Mouse (Mus musculus): Measurements from ENCODE around the gene Pttg1. TPM values are rescaled to one million over a fixed set of nuclear protein-coding genes. Genes with fewer than 3 reads are reported as not detected.

The Pttg1 gene
- total and polyA plus RNA-seq, 3 experiments, result 55.5 to 84.5 (median 74.8) TPM

- no peak for DNase-seq
- Histone ChIP-seq H3K36me3 (ENCODE audit: control insufficient read depth, insufficient read depth, low read length) (peaks cover 12% of the 10 kb centered on the region), H3K9ac (ENCODE audit: low read depth, low read length) (no peak overlapping the region), H3K4me3 (no peak overlapping the region), H3K79me2 (replicated peaks; ENCODE audit: control insufficient read depth, insufficient read depth, low read length) (peaks cover 2% of the 10 kb centered on the region; the same call in 1 of the 2 replicates), H3K27ac (no peak overlapping the region), H3K27me3 (ENCODE audit: control insufficient read depth, insufficient read depth, low read length) (no peaks in the 10 kb centered on the region), H3K4me1 (ENCODE audit: control insufficient read depth, insufficient read depth, low read length) (peaks cover 12% of the 10 kb centered on the region)
- intact Hi-C loops (cut with DNase I), result no loop called here
- 79% methylated on average over 5 of the region's 5 CpGs for WGBS
- TF ChIP-seq CTCF (IDR thresholded peaks at IDR 0.05) (peak; percentile 52), EP300 (IDR thresholded peaks at IDR 0.05; ENCODE audit: insufficient read depth, low read depth, low read length) (no peak)
Observed at GRCm38 (mm10) chr11:43424386-43424785, 1.7 kb downstream of the Pttg1 start.

GRCm38 (mm10) chr11:43417201-43417600 is 8.8 kb downstream of the Pttg1 start:
- TF ChIP-seq CTCF (IDR thresholded peaks at IDR 0.05) (no peak), EP300 (IDR thresholded peaks at IDR 0.05; ENCODE audit: insufficient read depth, low read depth, low read length) (no peak), POLR2A (IDR thresholded peaks at IDR 0.05; ENCODE audit: insufficient read depth, low read depth, low read length) (no peak)
- no peak for DNase-seq
- H3K79me2 ChIP-seq (replicated peaks; ENCODE audit: control insufficient read depth, insufficient read depth, low read length), result no peaks in the 10 kb centered on the region
- no peaks in the 10 kb centered on the region for H3K27me3 ChIP-seq (ENCODE audit: control insufficient read depth, insufficient read depth, low read length)
- H3K36me3 ChIP-seq (ENCODE audit: control insufficient read depth, insufficient read depth, low read length), result no peaks in the 10 kb centered on the region; the same call in 1 of the 2 replicates
- no peak overlapping the region for H3K9ac ChIP-seq (ENCODE audit: low read depth, low read length)
- WGBS, result 56% methylated on average over 7 of the region's 7 CpGs
- intact Hi-C loops (cut with DNase I), result no loop called here
- no peak overlapping the region for H3K27ac ChIP-seq
- 0 out of 2 replicates have a peak, but pooled peaks cover 1% of the 10 kb centered on the region for H3K4me1 ChIP-seq (ENCODE audit: control insufficient read depth, insufficient read depth, low read length)
- no peak overlapping the region for H3K4me3 ChIP-seq

- intact Hi-C loops (cut with DNase I), result loop anchor here (5.0 kb wide), 1 partner anchor 66 kb away; no protein-coding TSS in a partner anchor
- Histone ChIP-seq H3K79me2 (replicated peaks; ENCODE audit: control insufficient read depth, insufficient read depth, low read length) (no peaks in the 10 kb centered on the region), H3K27me3 (ENCODE audit: control insufficient read depth, insufficient read depth, low read length) (no peaks in the 10 kb centered on the region), H3K9ac (ENCODE audit: low read depth, low read length) (no peak overlapping the region), H3K27ac (no peak overlapping the region), H3K4me3 (no peak overlapping the region), H3K36me3 (ENCODE audit: control insufficient read depth, insufficient read depth, low read length) (no peaks in the 10 kb centered on the region), H3K4me1 (ENCODE audit: control insufficient read depth, insufficient read depth, low read length) (0 out of 2 replicates have a peak, but pooled peaks cover 1% of the 10 kb centered on the region)
- peak; percentile 59 to 72 for DNase-seq
- 23% methylated on average over 14 of the region's 14 CpGs for WGBS
- TF ChIP-seq CTCF (IDR thresholded peaks at IDR 0.05), result peak; percentile 96; the same call in 1 of the 2 replicates
- TF ChIP-seq POLR2A (IDR thresholded peaks at IDR 0.05; ENCODE audit: insufficient read depth, low read depth, low read length), result no peak
Observed at GRCm38 (mm10) chr11:43412771-43413451, 13.1 kb downstream of the Pttg1 start.

GRCm38 (mm10) chr11:43411413-43411812 is 14.6 kb downstream of the Pttg1 start:
- TF ChIP-seq EP300 (IDR thresholded peaks at IDR 0.05; ENCODE audit: insufficient read depth, low read depth, low read length) (no peak), POLR2A (IDR thresholded peaks at IDR 0.05; ENCODE audit: insufficient read depth, low read depth, low read length) (no peak), CTCF (IDR thresholded peaks at IDR 0.05) (peak; percentile 99; the same call in 1 of the 2 replicates)
- Histone ChIP-seq H3K27ac (no peak overlapping the region), H3K4me3 (no peak overlapping the region), H3K4me1 (ENCODE audit: control insufficient read depth, insufficient read depth, low read length) (0 out of 2 replicates have a peak, but pooled peaks cover 1% of the 10 kb centered on the region), H3K36me3 (ENCODE audit: control insufficient read depth, insufficient read depth, low read length) (no peaks in the 10 kb centered on the region), H3K9ac (ENCODE audit: low read depth, low read length) (no peak overlapping the region), H3K79me2 (replicated peaks; ENCODE audit: control insufficient read depth, insufficient read depth, low read length) (no peaks in the 10 kb centered on the region), H3K27me3 (ENCODE audit: control insufficient read depth, insufficient read depth, low read length) (no peaks in the 10 kb centered on the region)
- intact Hi-C loops (cut with DNase I), result loop anchor here (5.0 kb wide), 1 partner anchor 64 kb away; no protein-coding TSS in a partner anchor
- whole genome bisulfite sequencing, result 0% methylated on average over 1 of the region's 1 CpGs
- peak; percentile 61 to 75 for DNase-seq

GRCm38 (mm10) chr11:43410291-43410690 is 15.8 kb downstream of the Pttg1 start:
- no peak for DNase-seq
- intact Hi-C loops (cut with DNase I), result loop anchor here (5.0 kb wide), 1 partner anchor 63 kb away; no protein-coding TSS in a partner anchor

GRCm38 (mm10) chr11:43408888-43409287 is 17.2 kb downstream of the Pttg1 start:
- Histone ChIP-seq H3K27ac (no peak overlapping the region), H3K79me2 (replicated peaks; ENCODE audit: control insufficient read depth, insufficient read depth, low read length) (no peaks in the 10 kb centered on the region), H3K36me3 (ENCODE audit: control insufficient read depth, insufficient read depth, low read length) (no peaks in the 10 kb centered on the region), H3K4me3 (no peak overlapping the region), H3K27me3 (ENCODE audit: control insufficient read depth, insufficient read depth, low read length) (no peaks in the 10 kb centered on the region), H3K4me1 (ENCODE audit: control insufficient read depth, insufficient read depth, low read length) (0 out of 2 replicates have a peak, but pooled peaks cover 1% of the 10 kb centered on the region), H3K9ac (ENCODE audit: low read depth, low read length) (no peak overlapping the region)
- DNase-seq, result no peak
- WGBS, result 73% methylated on average over 2 of the region's 2 CpGs
- intact Hi-C loops (cut with DNase I), result no loop called here
- no peak for TF ChIP-seq EP300 (IDR thresholded peaks at IDR 0.05; ENCODE audit: insufficient read depth, low read depth, low read length)
- TF ChIP-seq POLR2A (IDR thresholded peaks at IDR 0.05; ENCODE audit: insufficient read depth, low read depth, low read length), result no peak
- no peak for TF ChIP-seq CTCF (IDR thresholded peaks at IDR 0.05)

More at GRCm38 (mm10) chr11:43410291-43410690, 15.8 kb downstream of the Pttg1 start:
- Histone ChIP-seq H3K9ac (ENCODE audit: low read depth, low read length) (no peak overlapping the region), H3K79me2 (replicated peaks; ENCODE audit: control insufficient read depth, insufficient read depth, low read length) (no peaks in the 10 kb centered on the region), H3K27me3 (ENCODE audit: control insufficient read depth, insufficient read depth, low read length) (no peaks in the 10 kb centered on the region), H3K4me1 (ENCODE audit: control insufficient read depth, insufficient read depth, low read length) (0 out of 2 replicates have a peak, but pooled peaks cover 1% of the 10 kb centered on the region), H3K36me3 (ENCODE audit: control insufficient read depth, insufficient read depth, low read length) (no peaks in the 10 kb centered on the region), H3K4me3 (no peak overlapping the region), H3K27ac (no peak overlapping the region)
- TF ChIP-seq POLR2A (IDR thresholded peaks at IDR 0.05; ENCODE audit: insufficient read depth, low read depth, low read length) (no peak), EP300 (IDR thresholded peaks at IDR 0.05; ENCODE audit: insufficient read depth, low read depth, low read length) (no peak), CTCF (IDR thresholded peaks at IDR 0.05) (no peak)
- 61% methylated on average over 7 of the region's 7 CpGs for WGBS

All from heart, adult 2 months (tissue).